Mouse (Mus musculus): Measurements from ENCODE around the gene Cplx2. TPM values are rescaled to one million over a fixed set of nuclear protein-coding genes. Genes with fewer than 3 reads are reported as not detected.

Gene Cplx2
- 3.5 and 4.3 TPM in 2 replicates for polyA plus RNA-seq (2012; rRNA removed)

DNA sequence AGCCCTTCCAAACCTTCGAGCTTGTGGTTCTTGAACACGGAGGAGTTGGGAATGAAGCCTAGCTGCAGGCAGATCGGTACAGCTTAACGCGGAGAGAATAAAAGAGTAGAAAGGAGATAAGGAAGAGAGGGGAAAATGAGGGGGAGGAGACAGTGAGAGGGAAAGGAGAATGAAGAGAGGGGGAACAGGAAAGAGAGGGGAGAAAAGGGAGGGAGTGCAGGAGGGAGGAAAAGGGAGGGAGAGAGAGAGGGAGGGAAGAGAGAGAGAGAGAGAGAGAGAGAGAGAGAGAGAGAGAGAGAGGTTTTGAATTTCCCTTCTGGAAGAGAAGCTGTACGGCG lies at the start of gene Cplx2:
TSS of gene Cplx2 (plus strand) at position 301 of the 338 bp plus-strand sequence.
- no peak for TF ChIP-seq CTCF (IDR thresholded peaks at IDR 0.05; ENCODE audit: extremely low read depth, insufficient read depth, insufficient read length, insufficient replicate concordance)
- no peak for TF ChIP-seq POLR2A (IDR thresholded peaks at IDR 0.05; ENCODE audit: low read depth, low read length)
- no peaks in the 10 kb centered on the region for H3K27me3 ChIP-seq (ENCODE audit: control insufficient read depth, insufficient read depth, low read length)
- peaks cover 23% of the 10 kb centered on the region for H3K4me1 ChIP-seq (ENCODE audit: control insufficient read depth, insufficient read depth, insufficient read length)
- peak within 1 kb of the TSS; percentile 48 for H3K4me3 ChIP-seq (ENCODE audit: extremely low read depth, insufficient read depth, insufficient read length)
- WGBS: 14% methylated on average over 7 of the region's 7 CpGs
- DNase-seq (ENCODE audit: low read depth in 1 of 2, low spot score in 2 of 2): no peak
- peak within 1 kb of the TSS; percentile 52 for H3K27ac ChIP-seq (ENCODE audit: insufficient read depth, low read length)
- H3K36me3 ChIP-seq (ENCODE audit: control insufficient read depth, insufficient read depth, low read length): no peaks in the 10 kb centered on the region

- no peak overlapping the region for H3K27ac ChIP-seq (ENCODE audit: insufficient read depth, low read length)
- H3K4me3 ChIP-seq (ENCODE audit: extremely low read depth, insufficient read depth, insufficient read length): no peak overlapping the region
- TF ChIP-seq POLR2A (IDR thresholded peaks at IDR 0.05; ENCODE audit: low read depth, low read length): no peak
- TF ChIP-seq CTCF (IDR thresholded peaks at IDR 0.05; ENCODE audit: extremely low read depth, insufficient read depth, insufficient read length, insufficient replicate concordance): peak; percentile 26; the same call in 1 of the 2 replicates
- WGBS: 30% methylated on average over 19 of the region's 19 CpGs
- H3K27me3 ChIP-seq (ENCODE audit: control insufficient read depth, insufficient read depth, low read length): no peaks in the 10 kb centered on the region
- DNase-seq (ENCODE audit: low read depth in 1 of 2, low spot score in 2 of 2): peak; percentile 29 to 58
- H3K36me3 ChIP-seq (ENCODE audit: control insufficient read depth, insufficient read depth, low read length): no peaks in the 10 kb centered on the region
- H3K4me1 ChIP-seq (ENCODE audit: control insufficient read depth, insufficient read depth, insufficient read length): peaks cover 5% of the 10 kb centered on the region; the same call in 1 of the 2 replicates
These were observed 48.5 kb upstream of the Cplx2 start for GRCm38 (mm10) chr13:54322396-54323306.

DNA sequence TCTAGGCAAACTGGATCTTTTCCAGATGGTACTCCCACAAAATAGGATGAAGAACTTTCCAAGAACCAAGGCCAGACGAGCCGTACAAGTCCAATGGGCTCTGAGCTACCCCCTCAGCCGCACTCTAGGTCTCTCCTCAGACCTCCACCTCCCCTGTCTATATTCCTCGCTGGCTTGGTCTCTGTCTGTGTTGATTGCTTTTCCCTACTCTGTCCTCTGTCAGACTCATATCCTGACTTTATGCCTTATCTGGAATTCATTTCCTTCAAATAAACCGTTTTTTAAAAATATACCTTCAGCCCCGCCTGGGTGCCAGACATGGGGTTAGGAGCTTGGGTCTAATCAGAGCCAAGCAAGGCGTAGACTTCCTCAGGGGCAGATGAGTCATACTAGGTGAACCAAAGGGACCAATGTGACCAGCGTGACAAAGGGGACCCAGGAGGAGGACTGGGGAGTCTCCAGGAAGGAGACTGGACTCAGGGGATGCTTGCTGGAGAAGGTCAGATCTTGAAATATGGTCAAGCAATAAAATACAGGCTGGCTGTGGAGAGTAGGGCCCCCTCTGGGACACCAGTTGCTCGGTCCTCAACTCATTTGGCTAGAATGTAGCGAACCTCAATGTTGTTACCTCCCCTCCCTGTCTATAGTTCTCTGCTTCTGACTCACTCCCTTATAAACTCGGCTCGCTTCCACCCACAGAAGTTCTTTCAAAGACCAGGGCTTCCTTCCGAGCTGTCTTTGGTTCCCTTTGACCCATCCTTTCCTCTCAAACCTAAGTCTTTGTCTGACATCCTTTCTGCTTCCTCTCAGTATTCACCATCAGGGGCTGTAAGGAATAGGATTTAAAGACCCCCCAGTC lies 47.6 kb upstream of the Cplx2 start:
- WGBS: 68% methylated on average over 13 of the region's 13 CpGs
- peaks cover 5% of the 10 kb centered on the region; the same call in 1 of the 2 replicates for H3K4me1 ChIP-seq (ENCODE audit: control insufficient read depth, insufficient read depth, insufficient read length)
- no peaks in the 10 kb centered on the region for H3K27me3 ChIP-seq (ENCODE audit: control insufficient read depth, insufficient read depth, low read length)
- DNase-seq (ENCODE audit: low read depth in 1 of 2, low spot score in 2 of 2): no peak
- H3K4me3 ChIP-seq (ENCODE audit: extremely low read depth, insufficient read depth, insufficient read length): no peak overlapping the region
- no peaks in the 10 kb centered on the region for H3K36me3 ChIP-seq (ENCODE audit: control insufficient read depth, insufficient read depth, low read length)
- H3K27ac ChIP-seq (ENCODE audit: insufficient read depth, low read length): no peak overlapping the region
- TF ChIP-seq CTCF (IDR thresholded peaks at IDR 0.05; ENCODE audit: extremely low read depth, insufficient read depth, insufficient read length, insufficient replicate concordance) (no peak), POLR2A (IDR thresholded peaks at IDR 0.05; ENCODE audit: low read depth, low read length) (no peak)

- no peak for TF ChIP-seq POLR2A (IDR thresholded peaks at IDR 0.05; ENCODE audit: low read depth, low read length)
- 78% methylated on average over 2 of the region's 2 CpGs for WGBS
- Histone ChIP-seq H3K4me1 (ENCODE audit: control insufficient read depth, insufficient read depth, insufficient read length) (peaks cover 5% of the 10 kb centered on the region; the same call in 1 of the 2 replicates), H3K27ac (ENCODE audit: insufficient read depth, low read length) (no peak overlapping the region), H3K4me3 (ENCODE audit: extremely low read depth, insufficient read depth, insufficient read length) (no peak overlapping the region), H3K36me3 (ENCODE audit: control insufficient read depth, insufficient read depth, low read length) (no peaks in the 10 kb centered on the region), H3K27me3 (ENCODE audit: control insufficient read depth, insufficient read depth, low read length) (no peaks in the 10 kb centered on the region)
- no peak for DNase-seq (ENCODE audit: low read depth in 1 of 2, low spot score in 2 of 2)
These were observed 47.0 kb upstream of the Cplx2 start for GRCm38 (mm10) chr13:54324178-54324577.

DNA sequence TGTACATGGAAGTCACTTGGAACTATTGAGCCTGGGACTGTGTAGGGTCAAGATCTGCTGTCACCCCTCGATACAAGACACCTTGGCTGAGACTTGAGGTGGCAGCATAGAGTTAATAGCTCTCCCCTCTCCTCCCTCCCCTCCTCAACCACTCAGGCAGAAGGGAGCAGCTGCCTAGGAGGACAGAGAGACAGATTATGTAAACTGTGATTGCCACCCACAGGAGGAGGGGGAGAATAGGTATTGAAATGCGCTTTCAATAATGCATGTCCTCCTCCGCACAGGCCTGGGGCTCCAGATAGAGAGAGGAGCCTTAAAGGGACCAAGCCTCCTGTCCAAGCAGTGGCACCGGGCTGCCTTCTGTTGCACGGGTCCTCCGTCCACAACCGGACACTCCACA lies 45.3 kb upstream of the Cplx2 start:
- Histone ChIP-seq H3K4me3 (ENCODE audit: extremely low read depth, insufficient read depth, insufficient read length) (no peak overlapping the region), H3K27ac (ENCODE audit: insufficient read depth, low read length) (no peak overlapping the region), H3K36me3 (ENCODE audit: control insufficient read depth, insufficient read depth, low read length) (no peaks in the 10 kb centered on the region), H3K27me3 (ENCODE audit: control insufficient read depth, insufficient read depth, low read length) (no peaks in the 10 kb centered on the region), H3K4me1 (ENCODE audit: control insufficient read depth, insufficient read depth, insufficient read length) (peaks cover 5% of the 10 kb centered on the region; the same call in 1 of the 2 replicates)
- WGBS: 84% methylated on average over 7 of the region's 7 CpGs
- TF ChIP-seq POLR2A (IDR thresholded peaks at IDR 0.05; ENCODE audit: low read depth, low read length): no peak
- TF ChIP-seq CTCF (IDR thresholded peaks at IDR 0.05; ENCODE audit: extremely low read depth, insufficient read depth, insufficient read length, insufficient replicate concordance): no peak
- no peak for DNase-seq (ENCODE audit: low read depth in 1 of 2, low spot score in 2 of 2)

DNA sequence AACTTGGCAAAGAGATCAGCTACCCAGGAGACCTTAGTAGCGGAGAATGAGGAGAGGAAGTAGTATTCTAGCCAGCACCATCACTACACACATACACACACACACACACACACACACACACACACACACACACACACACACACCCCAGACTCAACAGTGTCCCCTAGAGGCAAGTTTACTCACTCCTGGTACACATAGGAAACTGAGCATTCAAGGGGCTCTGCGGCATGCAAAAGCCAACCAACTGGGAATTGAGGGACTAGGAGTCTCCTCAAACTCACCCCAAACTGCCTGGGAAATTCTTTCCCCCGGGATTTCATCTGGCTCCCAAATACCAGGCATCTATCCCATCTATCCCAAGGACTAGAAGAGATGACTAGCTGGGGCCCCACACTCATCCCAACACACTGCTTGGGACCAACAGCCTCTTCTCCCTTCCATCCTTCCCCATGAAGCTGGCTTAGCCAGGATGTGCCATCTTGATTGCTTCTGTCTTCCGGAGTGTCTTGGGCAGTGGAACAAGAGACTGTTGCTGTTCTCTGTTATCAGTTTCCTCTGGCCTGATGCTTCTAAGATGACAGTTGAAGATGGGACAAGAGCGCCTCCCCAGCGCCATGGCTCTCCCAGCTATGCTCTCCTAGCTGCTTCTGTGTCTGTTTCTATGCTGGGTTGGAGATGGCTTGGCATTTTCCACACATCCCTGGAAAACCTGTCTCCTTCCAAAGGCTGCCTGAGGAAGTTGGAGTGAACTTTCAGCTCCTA lies 44.3 kb upstream of the Cplx2 start:
- Histone ChIP-seq H3K27me3 (ENCODE audit: control insufficient read depth, insufficient read depth, low read length) (no peaks in the 10 kb centered on the region), H3K4me1 (ENCODE audit: control insufficient read depth, insufficient read depth, insufficient read length) (peaks cover 5% of the 10 kb centered on the region; the same call in 1 of the 2 replicates), H3K27ac (ENCODE audit: insufficient read depth, low read length) (no peak overlapping the region), H3K4me3 (ENCODE audit: extremely low read depth, insufficient read depth, insufficient read length) (no peak overlapping the region), H3K36me3 (ENCODE audit: control insufficient read depth, insufficient read depth, low read length) (no peaks in the 10 kb centered on the region)
- no peak for DNase-seq (ENCODE audit: low read depth in 1 of 2, low spot score in 2 of 2)
- 82% methylated on average over 6 of the region's 6 CpGs for whole genome bisulfite sequencing
- TF ChIP-seq POLR2A (IDR thresholded peaks at IDR 0.05; ENCODE audit: low read depth, low read length) (no peak), CTCF (IDR thresholded peaks at IDR 0.05; ENCODE audit: extremely low read depth, insufficient read depth, insufficient read length, insufficient replicate concordance) (no peak)

Data from spleen, adult 2 months (tissue).